Mouse (Mus musculus) small intestine, adult 2 months (tissue): ENCODE measurements around the gene Bak1.

Source experiments
- CTCF ChIP-seq: fragments of 200-500 bp; IDR thresholded peaks from 2 replicates; pipeline ENCODE4 v1.5.1; 2012; ENCODE audit warnings: low read depth, mild to moderate bottlenecking, control low read depth, inconsistent platforms, low read length, moderate library complexity, mixed read lengths; ENCODE audit not compliant: insufficient replicate concordance, insufficient read length; ENCODE audit errors: extremely low read depth
- POLR2A ChIP-seq: fragments of 200-500 bp; IDR thresholded peaks from 2 replicates; pipeline ENCODE4 v1.6.1; 2012; ENCODE audit warnings: low read depth, mild to moderate bottlenecking, control low read depth, inconsistent platforms, low read length, moderate library complexity

DNA sequence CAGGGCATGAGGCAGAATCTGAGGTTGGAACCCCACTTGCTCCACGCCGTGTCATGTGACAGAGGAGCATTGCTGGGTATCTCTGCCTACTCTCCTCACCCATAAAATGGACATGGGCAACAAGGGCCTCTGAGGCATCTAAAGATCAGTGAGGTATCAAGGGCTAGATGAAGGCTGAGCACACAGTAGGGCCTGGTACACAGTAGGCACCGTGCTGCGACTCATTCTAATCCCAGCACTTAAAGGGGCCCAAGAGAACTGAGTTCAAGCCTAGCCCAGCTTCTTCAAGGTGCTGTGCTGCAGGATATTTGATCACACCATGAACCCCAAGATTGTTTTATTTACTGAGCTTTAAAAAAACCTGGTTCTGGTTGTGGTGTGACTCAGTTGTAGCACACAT is 2.1 kb upstream of the Bak1 start:
- TF ChIP-seq CTCF (no peak), POLR2A (no peak)
